Mouse (Mus musculus): Measurements from ENCODE around the gene Tprn.
A peak's percentile ranks its signal among the peaks of the same experiment; 100 is the strongest.

Tprn gene

DNA sequence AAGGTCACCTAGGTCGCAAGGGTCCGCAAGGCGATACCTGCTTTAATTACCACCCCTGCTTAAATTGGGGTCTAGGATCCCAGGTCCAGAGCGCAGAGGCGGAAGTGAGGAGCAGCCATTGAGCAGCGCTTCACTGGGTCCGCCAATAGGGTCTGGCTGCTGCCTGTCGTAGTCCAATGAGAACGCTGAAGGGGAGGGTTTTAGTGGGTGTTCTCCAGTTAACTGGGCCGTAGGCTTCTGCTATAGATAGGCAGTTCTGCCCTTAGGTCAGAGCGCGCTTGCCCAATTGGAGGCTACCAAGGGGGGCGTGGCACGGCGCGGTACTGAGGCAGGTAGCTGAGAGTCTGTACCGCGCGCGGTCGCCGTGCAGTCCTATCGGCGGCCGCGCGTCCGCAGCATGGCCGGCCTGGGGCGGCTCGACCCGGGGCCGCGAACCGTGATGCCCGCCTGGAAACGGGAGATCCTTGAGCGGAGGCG is at the start of gene Tprn:
Gene Tprn (plus strand): TSS at position 328 of the 477 bp plus-strand sequence.
- peak; percentile 93 for DNase-seq (ENCODE audit: low spot score)

DNA sequence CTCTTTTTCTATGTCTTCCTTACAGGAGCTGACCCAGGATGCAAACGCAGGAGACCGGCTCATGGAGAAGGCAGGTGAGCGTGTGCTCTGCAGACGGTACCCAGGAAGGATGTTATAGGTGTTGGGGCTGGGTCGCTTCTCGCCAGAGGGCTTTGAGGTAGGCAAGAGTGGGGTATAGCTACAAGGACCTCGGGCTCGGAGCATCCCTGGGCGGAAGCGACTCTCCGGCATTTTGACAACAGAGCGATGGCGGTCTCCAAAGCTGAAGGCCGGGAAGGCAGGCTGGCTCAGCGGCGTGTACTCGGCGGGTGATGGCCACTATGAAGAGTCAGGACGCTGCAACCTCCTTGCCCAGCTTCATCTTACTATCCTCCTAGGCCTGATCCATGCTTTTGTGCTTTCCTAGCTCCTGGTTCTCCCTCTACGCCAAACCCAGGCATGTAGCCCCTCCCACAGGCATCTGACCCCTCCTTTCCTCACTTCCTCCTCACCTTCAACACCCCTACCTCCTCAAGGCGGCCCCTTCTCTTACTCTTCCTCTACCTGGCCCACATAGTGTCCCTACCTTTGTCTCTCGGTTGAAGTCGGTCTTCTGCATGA is 49.1 kb upstream of the Tprn start:
- DNase-seq (ENCODE audit: low spot score), result no peak

DNA sequence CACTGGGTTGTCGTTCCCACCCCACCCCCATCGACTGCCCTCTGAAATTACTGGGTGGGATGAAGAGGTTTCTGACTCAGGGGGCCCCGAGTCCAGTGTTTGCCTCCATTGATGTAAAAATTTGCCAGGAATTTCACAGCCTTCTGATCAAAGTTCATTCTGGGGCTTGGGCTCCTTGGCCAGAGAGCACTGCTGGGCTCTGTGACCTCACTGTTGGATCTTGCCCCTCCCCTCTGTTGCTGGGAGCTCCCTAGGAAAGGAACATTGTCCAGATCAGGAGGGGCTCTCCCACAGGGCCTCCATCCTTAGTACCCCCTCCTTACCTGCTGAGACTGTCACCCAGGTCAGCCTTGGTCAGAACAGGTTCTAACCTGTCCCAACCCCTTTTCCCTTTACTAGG is 48.0 kb upstream of the Tprn start, which contains the start of gene Stpg3:
Gene Stpg3 (minus strand): TSS at position 194 of the 400 bp plus-strand sequence.
- DNase-seq (ENCODE audit: low spot score), result no peak

DNA sequence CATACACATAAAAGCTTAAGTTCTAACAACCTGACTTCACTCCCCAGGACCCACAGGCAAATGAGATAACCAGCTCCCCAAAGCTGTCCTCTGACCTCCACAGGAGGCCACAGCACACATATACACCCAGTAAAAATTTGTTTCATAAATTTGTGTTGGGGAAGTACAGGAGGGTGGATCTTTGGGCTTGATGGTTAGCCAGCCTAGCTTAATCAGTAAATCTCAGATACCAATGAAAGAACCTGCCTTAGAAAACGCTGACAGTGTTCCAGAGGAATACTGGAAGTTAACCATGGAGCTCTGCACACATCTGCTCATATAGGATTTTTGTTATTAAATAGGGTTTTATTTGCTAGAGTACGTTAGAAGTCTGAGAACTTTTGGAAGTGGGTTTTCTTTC is 44.8 kb upstream of the Tprn start:
- no peak for DNase-seq (ENCODE audit: low spot score)

DNA sequence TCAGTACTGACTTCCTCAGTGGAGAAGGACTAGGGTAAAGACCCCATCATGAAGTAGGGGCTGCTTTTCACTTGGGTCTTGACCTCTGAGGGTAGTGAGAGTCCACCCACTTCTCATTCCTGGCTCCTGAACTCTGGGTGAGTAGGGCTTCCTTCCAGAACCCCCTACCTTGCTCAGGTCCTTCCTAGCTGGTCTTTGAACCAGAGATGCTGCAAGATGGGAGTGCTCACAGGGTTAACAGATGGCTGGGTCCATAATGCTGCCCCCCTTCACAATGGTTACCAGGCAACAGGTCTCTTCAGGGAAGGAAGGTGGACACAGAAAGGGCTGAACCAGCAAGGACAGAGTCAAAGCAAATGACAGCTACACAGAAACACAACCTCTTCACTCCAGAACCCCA is 44.0 kb upstream of the Tprn start, which contains the start of gene Fam166a:
Gene Fam166a (plus strand): TSS at position 301 of the 400 bp plus-strand sequence.
- no peak for DNase-seq (ENCODE audit: low spot score)

DNA sequence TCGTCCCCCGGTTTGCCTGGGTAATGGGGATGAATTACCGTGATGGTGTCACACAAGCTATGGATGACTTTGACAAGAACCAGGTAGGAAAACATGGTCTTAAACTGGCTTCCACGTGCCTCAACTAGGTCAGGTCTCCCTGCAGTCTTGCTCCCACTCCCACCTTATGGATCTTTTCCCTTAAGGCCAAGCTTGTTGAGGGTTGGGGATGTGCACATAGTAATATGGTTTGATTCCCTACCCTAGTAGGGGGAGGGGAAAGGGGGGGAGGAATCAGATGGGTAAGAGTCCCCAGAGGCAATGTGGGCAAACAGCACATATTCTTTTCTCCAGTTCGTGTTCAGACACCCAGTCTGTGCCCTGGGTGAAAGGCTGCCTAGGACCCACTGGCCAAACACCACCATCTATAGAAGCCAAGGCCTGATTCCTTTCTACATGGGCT is 41.1 kb upstream of the Tprn start:
- DNase-seq (ENCODE audit: low spot score), result no peak

DNA sequence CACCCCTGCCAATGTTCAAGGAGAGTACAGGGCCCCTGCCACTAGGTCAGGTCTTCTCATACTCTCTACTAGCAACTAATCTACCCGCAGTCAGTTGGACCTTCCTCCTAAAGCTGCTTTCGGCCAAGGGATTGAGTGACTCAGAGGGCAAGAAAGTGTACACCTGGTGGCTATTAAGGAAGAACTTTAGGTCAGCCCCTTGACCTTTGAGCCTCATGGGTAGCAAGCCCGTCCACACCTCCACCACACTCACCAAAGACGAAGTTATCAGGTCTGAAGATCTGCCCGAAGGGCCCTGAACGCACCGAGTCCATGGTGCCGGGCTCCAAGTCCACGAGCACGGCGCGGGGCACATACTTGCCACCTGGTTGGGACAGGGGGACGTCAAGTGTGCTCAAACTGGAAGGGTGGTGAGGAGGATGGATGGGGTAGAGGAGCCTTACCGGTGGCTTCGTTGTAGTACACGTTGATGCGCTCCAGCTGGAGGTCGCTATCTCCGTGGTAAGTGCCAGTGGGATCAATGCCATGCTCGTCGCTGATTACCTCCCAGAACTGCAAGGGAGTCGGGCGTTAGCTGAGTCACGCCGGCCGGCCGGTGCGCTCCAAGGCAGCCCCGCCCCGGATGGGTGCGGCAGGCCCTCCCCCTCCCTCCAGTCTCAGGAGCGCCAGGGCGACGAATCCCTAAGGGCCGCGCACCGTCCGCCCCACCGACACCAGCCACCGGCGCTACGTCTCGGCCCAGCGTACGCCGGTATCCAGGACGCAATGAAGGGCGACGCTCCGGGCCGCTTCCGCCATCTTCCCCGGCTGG is 38.5 kb upstream of the Tprn start:
- no peak for DNase-seq (ENCODE audit: low spot score)

DNA sequence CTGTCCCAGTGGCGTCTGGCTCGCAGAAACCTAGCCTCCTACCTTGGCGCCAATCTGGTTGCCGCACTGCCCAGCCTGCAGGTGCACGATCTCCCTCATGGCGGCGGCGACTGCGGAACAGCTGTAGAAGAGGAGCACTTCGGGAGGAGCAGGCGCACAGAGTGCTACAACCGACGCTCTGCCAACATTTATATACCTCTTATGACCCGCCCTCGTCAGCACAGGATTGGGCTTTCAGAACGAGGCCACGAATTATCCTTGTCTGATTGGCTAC is 38.0 kb upstream of the Tprn start, which contains the start of gene Tubb4b:
Gene Tubb4b (minus strand): TSS at position 211 of the 274 bp plus-strand sequence.
- DNase-seq (ENCODE audit: low spot score), result no peak

DNA sequence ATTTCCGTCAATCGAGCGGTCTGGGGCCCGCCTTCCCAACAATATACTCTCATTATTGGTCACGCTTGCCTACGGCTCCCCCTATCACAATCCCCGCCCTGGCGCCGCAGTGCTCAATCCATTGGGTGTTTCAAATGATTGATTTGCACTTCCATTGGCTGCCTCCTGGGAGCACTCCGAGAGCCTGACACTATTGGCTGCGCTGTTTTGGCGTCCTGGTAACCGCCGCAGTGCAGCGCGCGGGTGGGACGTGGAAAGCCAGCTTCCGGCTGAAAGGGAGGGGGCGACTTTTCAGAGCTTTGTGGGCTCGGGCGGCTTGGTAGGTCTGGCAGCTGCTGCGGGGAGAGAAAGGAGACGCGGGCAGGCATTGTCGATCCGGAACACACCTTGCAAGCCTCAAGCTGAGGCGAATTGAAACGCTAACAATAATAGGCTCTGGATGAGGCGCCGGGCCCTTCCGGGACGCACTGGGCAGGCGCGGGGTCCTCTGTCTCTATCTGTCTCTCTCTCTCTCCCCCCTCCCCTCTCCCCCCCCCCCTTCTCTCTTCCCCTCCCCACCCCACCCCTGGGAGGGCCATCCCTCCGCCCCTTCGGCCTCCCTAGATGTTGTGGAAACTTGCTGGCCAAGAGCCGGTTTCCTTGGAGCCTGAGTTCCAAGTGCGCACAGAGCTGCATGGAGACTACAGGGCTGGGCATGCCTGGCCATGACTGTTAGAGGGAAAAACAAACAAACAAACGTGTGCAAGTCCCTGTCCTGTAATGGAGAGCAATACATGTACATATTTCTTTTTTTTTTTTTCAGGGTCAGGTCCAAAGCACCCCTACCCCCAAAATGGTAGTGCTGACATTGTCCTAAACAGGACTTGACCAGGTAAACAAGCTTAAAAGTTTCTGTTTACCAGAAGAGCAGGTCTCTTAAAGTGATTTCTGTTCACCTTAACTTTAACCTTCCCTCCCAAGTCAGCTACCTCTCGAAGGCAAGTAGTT is 37.4 kb upstream of the Tprn start:
- peak; percentile 100 for DNase-seq (ENCODE audit: low spot score)

DNA sequence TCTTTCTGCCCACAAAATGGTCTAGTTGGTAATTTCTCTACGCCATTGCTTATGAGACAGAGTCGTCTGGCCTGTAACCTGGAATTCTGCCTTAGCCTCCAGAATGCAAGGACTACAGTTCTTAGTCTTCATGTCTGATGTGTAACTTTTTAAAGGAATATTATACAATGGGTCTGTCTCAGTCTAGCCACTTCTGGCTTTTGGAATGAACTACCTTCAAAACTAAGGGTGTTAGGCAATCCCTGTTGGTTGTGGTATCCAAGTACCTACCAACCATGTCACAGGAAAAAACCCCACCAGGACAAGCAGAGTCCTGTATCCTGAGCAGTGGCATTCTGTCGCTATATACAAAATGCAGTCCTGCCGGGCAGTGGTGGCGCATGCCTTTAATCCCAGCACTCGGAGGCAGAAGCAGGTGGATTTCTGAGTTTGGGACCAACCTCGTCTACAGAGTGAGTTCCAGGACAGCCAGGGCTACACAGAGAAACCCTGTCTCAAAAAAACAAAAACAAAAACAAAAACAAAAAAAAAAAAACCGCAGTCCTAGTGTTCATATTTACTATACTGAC is 36.5 kb upstream of the Tprn start:
- DNase-seq (ENCODE audit: low spot score), result no peak

DNA sequence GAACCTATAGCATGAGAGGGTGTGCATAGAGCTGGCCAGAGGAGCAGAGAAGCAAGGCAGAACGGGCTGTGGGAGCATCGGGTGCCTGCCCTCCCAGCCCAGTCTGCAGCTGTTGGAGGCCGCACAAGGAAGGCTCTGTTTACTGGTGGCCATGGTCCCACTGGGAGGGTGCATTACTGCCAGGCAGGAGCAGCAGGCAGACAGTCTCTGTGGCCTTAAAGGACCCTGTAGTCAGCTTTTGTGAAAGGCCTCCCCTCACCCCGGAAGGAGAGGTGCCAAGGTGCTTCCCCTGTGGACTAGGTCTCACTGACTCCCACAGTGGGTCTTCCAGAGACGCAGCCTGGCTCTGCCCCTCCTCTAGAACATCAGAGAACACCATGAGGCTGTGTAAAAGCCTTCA is 35.6 kb upstream of the Tprn start:
- peak; percentile 26 for DNase-seq (ENCODE audit: low spot score)

DNA sequence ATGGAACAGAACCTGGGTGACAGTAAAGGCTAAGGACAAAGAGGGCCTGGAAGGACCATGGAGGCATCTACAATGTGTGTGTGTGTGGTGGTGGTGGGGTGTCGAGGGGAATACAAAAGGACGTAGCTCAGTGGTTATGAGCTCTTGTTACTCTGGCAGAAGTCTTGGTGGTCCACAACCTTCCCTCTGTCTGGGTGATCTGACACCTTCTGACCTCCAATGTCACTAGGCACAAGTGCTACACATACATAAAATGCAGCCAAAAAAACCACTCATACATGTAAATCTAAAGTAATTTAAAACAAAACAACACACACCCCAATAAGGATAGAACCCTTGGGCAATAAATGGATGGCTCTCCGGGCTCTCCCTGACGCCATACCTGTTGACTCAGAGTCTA is 35.0 kb upstream of the Tprn start:
- no peak for DNase-seq (ENCODE audit: low spot score)

DNA sequence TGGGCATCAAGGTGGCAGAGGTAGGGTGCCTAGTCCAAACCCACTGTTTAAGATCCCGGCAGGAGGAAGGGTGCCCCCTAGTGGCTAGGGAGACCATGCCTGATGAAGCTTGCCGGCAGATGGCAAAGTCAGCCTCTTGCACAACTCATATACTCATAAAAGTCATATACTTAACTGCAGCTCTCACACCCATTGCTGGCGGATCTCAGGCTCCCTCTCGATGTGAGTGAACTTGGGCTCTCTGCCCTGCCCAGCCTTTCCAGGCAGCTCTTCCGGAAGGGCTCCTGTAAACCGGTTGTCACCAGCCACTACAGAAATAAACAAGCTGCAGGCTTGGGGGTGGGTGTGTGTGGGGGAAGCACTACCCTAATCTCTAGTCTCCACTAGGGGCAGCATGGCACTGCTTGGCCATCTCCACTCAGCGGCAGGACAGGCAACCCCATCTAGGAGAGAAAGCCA is 34.0 kb upstream of the Tprn start:
- DNase-seq (ENCODE audit: low spot score), result peak; percentile 79

DNA sequence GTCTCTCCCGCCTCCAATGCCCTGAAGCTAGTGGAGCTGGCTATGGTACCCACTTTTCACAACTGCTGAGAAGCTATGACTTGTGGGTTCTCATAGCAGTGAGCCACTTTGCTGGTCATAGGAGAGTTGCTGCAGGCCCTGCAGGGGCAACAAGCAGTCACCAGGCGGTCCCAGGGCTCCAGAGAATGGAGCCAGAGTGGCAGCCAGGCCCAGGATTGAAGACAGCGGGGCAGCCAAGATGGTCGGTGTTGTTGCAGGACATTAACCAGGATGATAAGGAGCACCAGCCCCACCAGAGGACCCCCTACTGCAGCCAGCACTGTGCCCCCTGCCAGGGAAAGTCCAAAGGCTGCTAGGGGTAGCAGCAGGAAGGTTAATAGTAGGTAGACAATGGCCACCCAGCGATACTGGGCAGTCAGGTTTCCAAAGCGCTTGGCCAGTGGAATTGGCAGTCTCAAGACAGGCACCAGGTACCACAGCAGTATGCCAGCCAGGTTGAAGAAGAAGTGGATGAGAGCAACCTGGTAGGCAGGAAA is 33.4 kb upstream of the Tprn start:
- no peak for DNase-seq (ENCODE audit: low spot score)

DNA sequence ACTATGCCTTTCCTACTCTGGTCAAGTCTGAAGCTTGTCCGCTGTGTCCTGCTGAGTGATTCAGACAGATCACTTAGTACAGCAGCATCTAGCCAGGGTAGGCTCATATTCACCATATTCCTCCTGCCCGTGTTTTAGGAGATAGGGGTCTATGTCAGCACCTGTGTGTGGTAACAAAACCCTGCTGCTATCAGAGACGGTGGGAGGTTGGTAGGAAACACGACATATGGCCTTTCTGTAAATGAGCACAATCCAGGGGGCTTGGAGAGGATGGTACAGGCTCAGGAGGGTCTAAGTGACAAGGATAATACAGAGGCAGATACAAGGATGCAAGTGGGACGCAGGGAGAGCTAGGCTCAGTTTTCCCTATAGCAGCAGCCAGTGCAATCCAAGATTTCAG is 32.8 kb upstream of the Tprn start:
- DNase-seq (ENCODE audit: low spot score), result no peak

DNA sequence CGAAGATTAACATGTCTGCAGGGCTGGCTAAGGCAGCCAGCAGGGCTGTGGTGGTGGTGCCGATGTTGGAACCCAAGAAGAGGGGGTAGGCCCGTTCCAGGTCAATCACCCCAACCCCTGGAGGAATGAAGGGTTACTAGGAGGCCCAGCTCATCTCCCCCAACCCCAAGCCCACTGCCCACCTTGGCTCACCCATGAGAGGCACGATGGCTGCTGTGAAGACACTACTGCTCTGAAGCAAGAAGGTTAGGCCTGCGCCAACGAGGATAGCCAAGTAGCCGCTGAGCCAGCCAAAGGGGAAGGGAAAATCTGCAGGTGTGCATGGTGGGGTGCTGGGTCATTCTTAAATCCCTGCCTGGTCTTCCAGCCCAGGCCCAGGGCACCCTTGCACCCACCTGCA is 31.8 kb upstream of the Tprn start:
- no peak for DNase-seq (ENCODE audit: low spot score)

DNA sequence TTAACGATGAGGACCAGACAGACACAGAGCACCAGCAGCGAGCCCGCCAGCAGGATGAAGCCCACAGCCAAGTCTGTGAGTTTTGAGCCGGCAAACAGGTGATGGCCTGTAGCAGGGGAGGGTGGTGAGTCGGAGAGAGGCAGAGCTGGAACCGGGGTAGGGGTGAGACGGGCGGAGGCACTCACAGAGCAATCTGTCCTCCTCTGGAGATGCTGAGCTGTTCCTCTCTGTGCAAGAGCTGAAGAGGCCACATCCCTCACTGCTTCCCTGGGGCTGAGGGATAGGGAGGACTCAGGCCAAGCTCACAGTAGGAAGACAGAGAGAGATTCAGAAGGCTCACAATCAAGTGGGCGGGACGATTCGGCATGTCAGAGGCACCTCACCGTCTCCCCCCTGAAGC is 31.4 kb upstream of the Tprn start:
- DNase-seq (ENCODE audit: low spot score), result no peak

DNA sequence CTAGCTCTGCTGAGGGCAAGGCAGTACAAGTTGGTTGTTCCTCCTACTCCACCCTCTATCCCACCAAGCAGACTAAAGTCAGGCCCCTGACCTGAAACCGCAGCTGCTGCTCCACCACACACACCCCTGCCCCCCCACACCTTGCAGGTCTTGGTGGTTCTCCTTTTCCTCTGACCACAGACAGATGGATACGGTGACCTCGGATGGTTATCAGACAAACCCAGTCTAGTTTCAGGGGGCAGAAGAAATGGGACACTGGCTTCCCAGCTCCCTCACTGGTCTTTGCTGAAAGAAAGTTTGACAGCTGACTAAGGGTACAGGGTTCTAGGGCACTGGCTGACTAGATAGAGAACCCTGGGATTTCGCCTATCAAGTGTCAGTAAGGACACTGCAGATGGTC is 29.0 kb upstream of the Tprn start:
- DNase-seq (ENCODE audit: low spot score), result no peak

DNA sequence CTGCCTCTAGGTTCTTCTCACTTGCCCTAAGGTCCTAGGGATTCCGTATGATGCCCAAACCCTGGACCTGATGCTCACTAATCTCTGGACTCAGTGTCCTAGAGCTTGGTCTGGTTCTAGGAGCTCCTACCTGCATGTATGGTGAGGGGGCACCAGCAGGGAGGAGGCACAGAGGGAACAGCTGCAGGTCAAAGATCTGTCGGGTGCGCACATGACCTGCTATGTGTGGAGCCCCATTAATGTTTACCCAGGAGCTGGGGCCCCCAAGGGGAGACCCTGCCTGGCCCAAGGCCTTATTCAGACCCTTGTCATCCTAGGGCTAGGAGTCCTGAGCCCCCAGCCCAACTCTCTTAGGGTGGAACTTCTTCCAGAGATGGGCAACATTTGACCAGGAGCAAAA is 28.4 kb upstream of the Tprn start, which contains the start of gene Slc34a3:
Gene Slc34a3 (minus strand): TSS at position 315 of the 400 bp plus-strand sequence.
- DNase-seq (ENCODE audit: low spot score), result no peak

DNA sequence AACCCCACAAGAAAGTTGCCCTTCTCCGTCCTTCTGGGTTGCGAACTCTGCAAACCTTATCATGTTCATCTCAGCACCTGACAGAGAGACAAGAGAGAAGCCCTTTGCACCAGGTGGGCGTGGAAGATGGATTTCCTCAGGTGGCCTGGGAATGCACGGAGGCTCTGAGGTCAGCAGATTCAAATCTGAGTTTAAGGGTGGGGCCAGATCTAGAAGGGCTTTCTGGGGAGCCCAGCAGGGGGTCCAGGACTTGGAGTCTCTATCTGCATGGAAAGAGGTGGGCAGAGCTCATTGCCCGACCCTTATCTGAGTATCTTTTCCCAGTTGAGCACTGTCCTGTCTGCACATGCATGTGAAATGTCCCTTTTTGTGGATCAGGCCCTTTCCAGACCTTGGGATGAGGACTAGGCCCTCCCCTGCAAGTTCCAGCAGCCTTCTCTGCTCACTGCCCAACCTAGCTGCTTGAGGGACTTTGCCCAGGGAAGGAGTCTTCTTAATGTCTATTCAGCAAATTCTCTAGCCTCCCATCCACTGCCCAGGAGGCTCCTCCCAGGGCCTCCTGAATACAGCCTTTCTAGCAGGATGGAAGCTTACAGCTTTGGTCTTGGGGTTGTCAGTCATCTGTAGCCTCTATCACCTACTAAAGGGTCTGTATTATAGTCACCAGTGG is 27.7 kb upstream of the Tprn start:
- DNase-seq (ENCODE audit: low spot score), result no peak

DNA sequence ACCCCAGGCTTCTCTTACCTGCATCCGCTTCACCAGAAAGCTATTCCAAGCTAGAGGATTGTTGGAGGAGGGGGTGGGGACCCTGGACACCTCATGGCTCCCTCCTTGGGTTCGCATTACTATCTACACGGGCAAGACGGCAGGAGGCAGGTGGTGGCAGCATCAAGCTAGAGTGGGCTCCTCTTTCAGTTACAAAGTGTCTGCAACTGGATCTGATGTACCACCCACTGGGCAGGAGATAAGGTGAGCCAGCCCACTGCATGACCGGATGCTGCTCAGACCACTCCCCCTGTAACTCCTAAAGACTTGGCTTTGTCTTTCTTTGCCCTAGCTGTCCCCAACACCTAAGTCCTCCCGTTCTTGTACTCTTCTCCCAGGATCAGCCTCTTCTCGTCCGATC is 25.8 kb upstream of the Tprn start, which contains the start of gene Rnf224:
Gene Rnf224 (minus strand): TSS at position 174 of the 400 bp plus-strand sequence.
- DNase-seq (ENCODE audit: low spot score), result no peak
